Comparison of ENCODE assay signal across 8 mouse cellular contexts in the genomic region with DNA sequence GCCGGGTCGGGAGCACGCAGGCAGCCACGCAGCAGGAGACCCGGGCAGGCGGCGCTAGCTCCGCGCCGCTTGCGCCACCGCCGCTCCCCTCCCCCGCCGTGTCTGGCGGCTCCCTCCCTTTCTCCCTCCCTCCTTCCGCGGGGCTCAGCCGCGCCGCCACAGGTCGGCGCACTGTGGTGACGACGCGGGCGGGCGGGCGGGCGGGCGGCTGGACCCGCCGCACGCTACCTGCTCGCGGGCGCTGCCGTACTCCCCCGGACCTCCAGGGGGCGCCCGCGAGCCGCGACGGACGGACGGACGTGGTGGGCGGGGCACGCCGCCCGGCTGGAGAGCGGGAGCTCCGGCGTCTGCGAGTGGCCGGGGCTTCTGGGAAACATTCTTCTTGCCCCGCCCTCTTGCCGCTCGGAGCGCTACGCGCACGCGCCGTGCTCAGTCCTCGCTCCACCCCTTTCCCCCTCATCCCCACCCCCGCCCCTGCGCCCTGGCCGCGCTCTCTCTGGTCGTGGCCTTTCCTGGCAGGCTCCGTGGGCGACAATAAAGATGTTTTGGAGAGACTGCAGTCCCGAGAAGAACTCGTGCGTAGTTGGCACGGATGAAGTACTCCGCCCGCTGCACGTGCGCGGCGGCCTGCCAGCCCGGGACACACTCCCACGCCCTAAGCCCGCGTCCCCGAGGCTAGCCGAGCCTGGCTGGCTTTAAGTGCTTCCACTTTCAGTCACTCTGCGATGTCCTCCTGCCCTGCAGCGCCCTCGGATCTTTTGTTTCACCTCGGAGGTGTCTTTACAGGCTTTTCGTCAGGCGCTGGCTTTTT. TPM values are rescaled to one million over a fixed set of nuclear protein-coding genes. Genes with fewer than 3 reads are reported as not detected.
A peak's percentile ranks its signal among the peaks of the same experiment; 100 is the strongest.
DNase-seq lines count a peak whose midpoint lies in the region; ATAC-seq lines count a peak whose summit lies in the region.

Scaf11 (minus strand) TSS at position 114 of the 811 bp plus-strand sequence.

- H3K9me3 ChIP-seq in intestine, embryonic 14.5 days (ENCODE audit: control insufficient read depth, low read length): no peaks in the 10 kb centered on the region

- H3K36me3 ChIP-seq in intestine, embryonic 14.5 days (ENCODE audit: control insufficient read depth, insufficient read depth, low read length): 0 out of 2 replicates have a peak, but pooled peaks cover 8% of the 10 kb centered on the region

- H3K9ac ChIP-seq in intestine, embryonic 14.5 days (ENCODE audit: low read length): peak within 1 kb of the TSS; percentile 92

- WGBS in intestine, embryonic 14.5 days: under 1% methylated on average over 54 of the region's 96 CpGs

- H3K27me3 ChIP-seq in intestine, embryonic 14.5 days (replicated peaks; ENCODE audit: control insufficient read depth, insufficient read depth, low read length): no peaks in the 10 kb centered on the region

- intact Hi-C loops in left cerebral cortex, postnatal 14 days (cut with DNase I): no loop called here

- peak; percentile 94 for ATAC-seq in intestine, embryonic 14.5 days (replicated peaks; ENCODE audit: low FRiP score, low TSS enrichment, low read depth)

- DNase-seq in adrenal gland, adult (ENCODE audit: inconsistent age in 2 of 2, low spot score in 1 of 2): peak; percentile 97 to 98
- peak; percentile 97 for DNase-seq in embryo, embryonic 10.5 days (ENCODE audit: low spot score)
- peak; percentile 96 for DNase-seq in gastrocnemius, postnatal 25 days
- DNase-seq in intestine, embryonic 14.5 days (ENCODE audit: low spot score): peak; percentile 94
- DNase-seq in left cerebral cortex, postnatal 14 days (ENCODE audit: low spot score in 2 of 2): peak; percentile 94 to 95
- peak; percentile 98 for DNase-seq in mesoderm, embryonic 11.5 days (ENCODE audit: low read depth, low spot score)
- DNase-seq in right cerebral cortex, postnatal 36 days (ENCODE audit: low spot score in 2 of 2): peak; percentile 89 to 90
- peak; percentile 96 for DNase-seq in yolk sac, embryonic 10.5 days (ENCODE audit: low spot score)

- peak within 1 kb of the TSS; percentile 82 for H3K4me2 ChIP-seq in intestine, embryonic 14.5 days (ENCODE audit: low read length)

- peak within 1 kb of the TSS; percentile 97 for H3K27ac ChIP-seq in intestine, embryonic 14.5 days (ENCODE audit: low read depth)

- peak within 1 kb of the TSS; percentile 74 for H3K4me3 ChIP-seq in intestine, embryonic 14.5 days (ENCODE audit: low read depth, low read length)

- H3K4me1 ChIP-seq in intestine, embryonic 14.5 days (replicated peaks; ENCODE audit: control insufficient read depth, insufficient read depth, low read length): peaks cover 36% of the 10 kb centered on the region

RNA-seq across cellular contexts. Expression of gene Scaf11, which starts in this region (rescaled TPM):
- total RNA-seq in gastrocnemius, postnatal 25 days (2021): 10 to 100 TPM; 29.2 to 33.1 TPM
- 104 and 109 TPM in 2 replicates for polyA plus RNA-seq in intestine, embryonic 14.5 days (2014; fragmentation: Nextera tagmentation; extraction: Ambion mirVana)
- total RNA-seq in left cerebral cortex, postnatal 14 days (2021): 10 to 100 TPM; 41.5 to 42.5 TPM

Comparison
In these comparisons a context has a peak if more than half of its experiments do, and no peak if none do; other contexts are left out.
1. Peak in every context shown above with its lines: DNase-seq, ATAC-seq, H3K4me3 ChIP-seq and H3K27ac ChIP-seq.